Mouse (Mus musculus): ENCODE measurements around the gene Lao1. TPM values are rescaled to one million over a fixed set of nuclear protein-coding genes. Genes with fewer than 3 reads are reported as not detected.
"Not testable (repeated sequence)": the region's sequence is repeated elsewhere in the genome, so short reads cannot be mapped to it uniquely, and the experiment has no call there.

The Lao1 gene
- total RNA-seq (2015) (not detected in 2 replicates), total RNA-seq (2017) (not detected in 2 replicates)

- no peak for ATAC-seq (replicated peaks; ENCODE audit: poor library complexity)
Measured at GRCm38 (mm10) chr4:118961141-118961628, at the start of gene Lao1. Lao1 (plus strand) TSS chr4:118961578.

- not testable (repeated sequence) for ATAC-seq (replicated peaks; ENCODE audit: poor library complexity)
Measured at GRCm38 (mm10) chr4:118917365-118917764, 44.0 kb upstream of the Lao1 start, which contains the start of gene Olfr1329. Olfr1329 (minus strand) TSS chr4:118917465.

GRCm38 (mm10) chr4:118931326-118931725, 30.1 kb upstream of the Lao1 start:
- not testable (repeated sequence) for ATAC-seq (replicated peaks; ENCODE audit: poor library complexity)

GRCm38 (mm10) chr4:118938512-118938911, 22.9 kb upstream of the Lao1 start, which contains the start of gene Olfr1328:
Olfr1328 (minus strand) TSS chr4:118938612.
- ATAC-seq (replicated peaks; ENCODE audit: poor library complexity), result no peak

- no peak for ATAC-seq (replicated peaks; ENCODE audit: poor library complexity)
Measured at GRCm38 (mm10) chr4:118958812-118959211, 2.6 kb upstream of the Lao1 start.

- ATAC-seq (replicated peaks; ENCODE audit: poor library complexity), result no peak
Measured at GRCm38 (mm10) chr4:118967711-118968110, 6.3 kb downstream of the Lao1 start.

- no peak for ATAC-seq (replicated peaks; ENCODE audit: poor library complexity)
Measured at GRCm38 (mm10) chr4:118973281-118973680, 11.9 kb downstream of the Lao1 start.

- ATAC-seq (replicated peaks; ENCODE audit: poor library complexity), result no peak
Measured at GRCm38 (mm10) chr4:118985291-118985690, 23.9 kb downstream of the Lao1 start.

GRCm38 (mm10) chr4:118988535-118988934, 27.2 kb downstream of the Lao1 start:
- peak; percentile 77; the same call in 1 of the 2 replicates for ATAC-seq (replicated peaks; ENCODE audit: poor library complexity)

- no peak for ATAC-seq (replicated peaks; ENCODE audit: poor library complexity)
Measured at GRCm38 (mm10) chr4:118989331-118989730, 28.0 kb downstream of the Lao1 start.

GRCm38 (mm10) chr4:118991797-118992196, 30.4 kb downstream of the Lao1 start:
- ATAC-seq (replicated peaks; ENCODE audit: poor library complexity), result peak; percentile 83

- ATAC-seq (replicated peaks; ENCODE audit: poor library complexity), result no peak
Measured at GRCm38 (mm10) chr4:118997127-118997542, 35.8 kb downstream of the Lao1 start.

- ATAC-seq (replicated peaks; ENCODE audit: poor library complexity), result peak; percentile 95
Measured at GRCm38 (mm10) chr4:118999691-119000486, 38.5 kb downstream of the Lao1 start.

GRCm38 (mm10) chr4:119001696-119002095, 40.3 kb downstream of the Lao1 start:
- ATAC-seq (replicated peaks; ENCODE audit: poor library complexity), result no peak

GRCm38 (mm10) chr4:119002512-119002911, 41.1 kb downstream of the Lao1 start:
- ATAC-seq (replicated peaks; ENCODE audit: poor library complexity), result no peak

GRCm38 (mm10) chr4:119004178-119004577, 42.8 kb downstream of the Lao1 start:
- ATAC-seq (replicated peaks; ENCODE audit: poor library complexity), result 0 out of 2 replicates have a peak, but pooled peaks have one; percentile 23

GRCm38 (mm10) chr4:119004613-119005339, 43.4 kb downstream of the Lao1 start:
- peak; percentile 86 for ATAC-seq (replicated peaks; ENCODE audit: poor library complexity)

- no peak for ATAC-seq (replicated peaks; ENCODE audit: poor library complexity)
Measured at GRCm38 (mm10) chr4:119007602-119008001, 46.2 kb downstream of the Lao1 start.

GRCm38 (mm10) chr4:119008476-119008875, 47.1 kb downstream of the Lao1 start:
- ATAC-seq (replicated peaks; ENCODE audit: poor library complexity), result no peak

GRCm38 (mm10) chr4:119009814-119010213, 48.4 kb downstream of the Lao1 start:
- ATAC-seq (replicated peaks; ENCODE audit: poor library complexity), result no peak

- ATAC-seq (replicated peaks; ENCODE audit: poor library complexity), result no peak
Measured at GRCm38 (mm10) chr4:119011050-119011680, 49.8 kb downstream of the Lao1 start.
